Mouse (Mus musculus) olfactory bulb, adult 2 months (tissue): ENCODE measurements around the gene Gp1bb.

Experiments
- CTCF ChIP-seq: fragments of 200-500 bp; IDR thresholded peaks from 2 replicates; pipeline ENCODE4 v1.5.1; 2012; ENCODE audit warnings: low read depth, mild to moderate bottlenecking, low read length, moderate library complexity; ENCODE audit not compliant: insufficient read depth
- POLR2A ChIP-seq: fragments of 200-500 bp; IDR thresholded peaks from 2 replicates; pipeline ENCODE4 v1.6.1; 2012; ENCODE audit warnings: mild to moderate bottlenecking, low read depth, low read length, moderate library complexity; ENCODE audit not compliant: insufficient read depth

GRCm38 (mm10) chr16:18636804-18637203, 14.6 kb upstream of the Gp1bb start:
- TF ChIP-seq CTCF (no peak), POLR2A (no peak)
